7 mouse cellular contexts compared by ENCODE assay signal in genomic region chr2:155956134-155957059, GRCm38 (mm10). TPM values are rescaled to one million over a fixed set of nuclear protein-coding genes. Genes with fewer than 3 reads are reported as not detected.
DNase-seq lines count a peak whose midpoint lies in the region; ATAC-seq lines count a peak whose summit lies in the region.

Gene Cep250, plus strand, starts transcription at chr2:155956458.

- H3K4me3 ChIP-seq in intestine, embryonic 15.5 days (replicated peaks): peak within 1 kb of the TSS; percentile 97
- peak within 1 kb of the TSS; percentile 87 for H3K4me3 ChIP-seq in midbrain, embryonic 10.5 days

- H3K27ac ChIP-seq in intestine, embryonic 15.5 days: peak within 1 kb of the TSS; percentile 89
- peak within 1 kb of the TSS; percentile 98 for H3K27ac ChIP-seq in midbrain, embryonic 10.5 days (replicated peaks)

- 0% methylated on average over 59 of the region's 59 CpGs for WGBS in intestine, embryonic 15.5 days
- WGBS in midbrain, embryonic 10.5 days: under 1% methylated on average over 58 of the region's 59 CpGs

- H3K9me3 ChIP-seq in intestine, embryonic 15.5 days: no peaks in the 10 kb centered on the region
- H3K9me3 ChIP-seq in midbrain, embryonic 10.5 days (replicated peaks): no peaks in the 10 kb centered on the region

- no peaks in the 10 kb centered on the region for H3K36me3 ChIP-seq in intestine, embryonic 15.5 days
- H3K36me3 ChIP-seq in midbrain, embryonic 10.5 days: peaks cover 17% of the 10 kb centered on the region

- H3K4me2 ChIP-seq in intestine, embryonic 15.5 days (replicated peaks): peak within 1 kb of the TSS; percentile 72

- peak within 1 kb of the TSS; percentile 99 for H3K9ac ChIP-seq in intestine, embryonic 15.5 days

- H3K27me3 ChIP-seq in intestine, embryonic 15.5 days (replicated peaks): no peaks in the 10 kb centered on the region
- H3K27me3 ChIP-seq in midbrain, embryonic 10.5 days (ENCODE audit: low read depth, poor library complexity, severe bottlenecking): no peaks in the 10 kb centered on the region

- intact Hi-C loops in gastrocnemius, postnatal 36 days (cut with DNase I): no loop called here
- intact Hi-C loops in left cerebral cortex, postnatal 25 days (cut with DNase I): no loop called here

- DNase-seq in adrenal gland, adult 18-20 months (ENCODE audit: low spot score in 2 of 2): peak; percentile 83 to 85
- peak; percentile 96 for DNase-seq in embryo, embryonic 11 days
- DNase-seq in gastrocnemius, postnatal 36 days: peak; percentile 81 to 91
- DNase-seq in left cerebral cortex, postnatal 25 days (ENCODE audit: low spot score in 2 of 2): peak; percentile 90 to 91
- DNase-seq in midbrain, embryonic 10.5 days (ENCODE audit: low spot score): peak; percentile 93
- peak; percentile 81 for DNase-seq in right cerebral cortex, postnatal 4 days

- H3K4me1 ChIP-seq in intestine, embryonic 15.5 days (replicated peaks): no peaks in the 10 kb centered on the region
- H3K4me1 ChIP-seq in midbrain, embryonic 10.5 days: peaks cover 10% of the 10 kb centered on the region

- peak; percentile 100 for ATAC-seq in intestine, embryonic 15.5 days

RNA-seq across cellular contexts. Expression of gene Cep250, which starts in this region (rescaled TPM):
- 10 to 100 TPM in 1 of 2 experiments, 1 to 10 TPM in 1; 9.9 to 10.7 TPM for total RNA-seq in adrenal gland, adult 18-20 months (2021)
- 1 to 10 TPM; 3.1 to 3.2 TPM for total RNA-seq in gastrocnemius, postnatal 36 days (2021)
- 17.0 and 18.1 TPM in 2 replicates for polyA plus RNA-seq in intestine, embryonic 15.5 days (2015; fragmentation: Nextera tagmentation; extraction: Ambion mirVana)
- 10 to 100 TPM; 15.8 to 18.4 TPM for total RNA-seq in left cerebral cortex, postnatal 25 days (2021)
- 24.1 and 24.3 TPM in 2 replicates for polyA plus RNA-seq in midbrain, embryonic 10.5 days (2016; fragmentation: Nextera tagmentation; extraction: Ambion mirVana)

Comparison
In these comparisons a context has a peak if more than half of its experiments do, and no peak if none do; other contexts are left out.
1. Peak in every context shown above with its lines: DNase-seq, ATAC-seq, H3K4me3 ChIP-seq and H3K27ac ChIP-seq.